Mouse (Mus musculus): Measurements from ENCODE around the gene Ifngr1.

Gene Ifngr1

GRCm38 (mm10) chr10:19639630-19640029, 47.9 kb downstream of the Ifngr1 start:
- no peak for DNase-seq (ENCODE audit: low spot score)

- no peak for DNase-seq (ENCODE audit: low spot score)
These were observed 53.4 kb downstream of the Ifngr1 start for GRCm38 (mm10) chr10:19645119-19645518.

- no peak for DNase-seq (ENCODE audit: low spot score)
These were observed 65.7 kb downstream of the Ifngr1 start for GRCm38 (mm10) chr10:19657426-19657825.

Data from urinary bladder, postnatal 25 days (tissue).